Mouse (Mus musculus) thymus, adult 18-20 months (tissue): Measurements from ENCODE around the gene Slc51b.
A peak's percentile ranks its signal among the peaks of the same experiment; 100 is the strongest.

Source experiments
- DNase-seq, 2 experiments: peaks; one replicate each; pipeline ENCODE4 v3.0.0; 2022; ENCODE audit warnings: mixed read lengths in 2 of 2

Gene Slc51b

DNA sequence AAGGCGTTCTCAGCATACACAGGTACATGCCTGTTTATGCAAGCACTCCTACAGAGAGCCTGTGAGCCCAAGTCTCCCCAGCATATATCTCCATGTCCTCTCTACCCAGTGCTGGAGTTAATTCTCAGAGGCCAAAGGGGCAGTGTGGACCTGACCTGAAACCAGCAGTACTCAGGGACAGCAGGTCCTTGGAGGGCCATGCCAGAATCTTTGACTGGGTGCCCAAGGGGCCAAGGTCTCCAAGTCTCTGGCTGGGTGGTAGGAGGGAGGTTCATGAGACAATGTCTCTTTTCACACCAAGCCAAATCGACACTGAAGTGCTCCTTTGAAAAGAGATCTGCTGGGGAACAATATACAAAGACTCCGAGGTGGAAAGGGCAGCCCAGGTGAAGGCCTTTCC lies 14.9 kb downstream of the Slc51b start:
- DNase-seq, result no peak

DNA sequence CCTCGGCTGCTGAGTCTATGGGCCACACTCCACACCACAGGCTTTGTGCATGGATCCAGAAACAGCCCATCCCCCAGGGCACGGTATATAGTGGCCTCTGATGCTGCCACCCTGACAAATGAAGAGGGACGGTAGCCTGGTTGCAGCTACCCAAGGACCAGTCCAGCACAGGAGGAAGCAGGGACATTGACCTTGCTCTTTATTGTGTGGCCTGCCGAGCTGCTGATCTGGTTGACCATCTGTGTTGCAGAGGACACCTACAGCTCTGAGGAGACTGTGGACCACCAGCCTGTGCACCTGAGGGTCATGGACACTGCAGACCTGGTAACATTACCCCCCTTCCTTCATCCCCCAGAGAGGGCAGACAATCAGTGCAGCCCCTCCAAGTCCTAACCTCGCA lies 15.4 kb downstream of the Slc51b start:
- no peak for DNase-seq

- no peak for DNase-seq
Observed at GRCm38 (mm10) chr9:65405184-65405449, 17.6 kb downstream of the Slc51b start.

- no peak for DNase-seq
Observed at GRCm38 (mm10) chr9:65404331-65405183, 18.2 kb downstream of the Slc51b start.

DNA sequence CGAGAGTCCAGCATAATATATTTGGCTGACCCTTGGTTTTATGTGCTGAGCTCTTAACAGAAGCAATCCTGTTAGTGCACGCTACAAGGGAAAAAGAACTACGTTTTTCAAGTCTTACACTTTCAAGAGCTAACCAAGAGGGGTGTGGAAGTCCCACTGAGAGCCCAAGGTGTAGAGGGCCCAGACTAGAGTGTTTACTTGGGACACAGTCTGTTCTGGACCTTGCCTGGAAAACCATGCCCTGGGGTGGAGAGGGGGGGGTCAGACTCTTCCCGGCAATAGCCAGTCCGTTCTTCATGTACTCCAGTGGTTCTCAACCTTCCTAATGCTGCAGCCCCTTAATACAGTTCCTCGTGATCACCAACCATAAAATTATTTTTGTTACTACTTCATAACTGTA lies 22.8 kb downstream of the Slc51b start:
- DNase-seq, result no peak

- DNase-seq, result peak; percentile 35
Observed at GRCm38 (mm10) chr9:65398279-65398678, 24.5 kb downstream of the Slc51b start, which contains the start of gene Rasl12. Gene Rasl12 (plus strand): TSS chr9:65398506.

DNA sequence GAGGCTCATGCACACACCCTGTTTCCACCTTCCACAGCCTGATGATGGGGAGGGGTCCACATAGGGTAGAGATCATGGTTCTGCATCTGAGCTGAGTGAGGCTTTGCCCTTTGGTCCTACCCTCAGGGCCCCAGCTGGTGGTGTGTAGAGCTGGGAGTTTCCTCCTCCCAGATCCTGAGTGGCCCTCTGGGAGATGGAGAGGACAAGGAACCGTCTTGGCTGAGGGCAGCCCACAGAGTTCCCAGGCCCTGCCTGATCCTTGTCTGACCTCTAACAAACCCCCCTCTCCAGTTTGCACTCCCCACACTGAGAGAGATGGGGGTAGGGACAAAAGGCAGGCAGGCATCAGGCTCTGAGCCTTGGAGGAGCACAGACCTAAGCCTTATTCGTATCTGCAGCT lies 28.4 kb downstream of the Slc51b start:
- DNase-seq, result no peak

GRCm38 (mm10) chr9:65393606-65394005 lies 29.1 kb downstream of the Slc51b start:
- DNase-seq, result no peak

GRCm38 (mm10) chr9:65392638-65393364 lies 30.0 kb downstream of the Slc51b start:
- no peak for DNase-seq

DNA sequence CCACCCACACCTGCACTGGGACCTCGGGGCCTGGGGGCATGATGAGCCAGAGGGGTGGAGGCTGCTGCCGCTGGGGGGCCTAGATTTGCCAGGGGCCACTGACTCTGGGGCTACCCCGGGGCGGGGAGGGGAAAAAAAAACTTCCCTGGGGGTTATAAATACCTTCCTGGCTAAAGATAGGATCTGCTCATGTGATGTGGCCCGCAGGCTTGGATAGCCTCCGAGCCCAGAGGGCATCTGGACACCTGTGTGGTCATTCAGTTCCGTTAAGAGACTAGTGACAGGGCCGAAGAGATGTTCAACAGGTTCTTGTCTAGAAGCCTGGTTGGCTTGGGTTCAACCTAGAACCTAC lies 31.2 kb downstream of the Slc51b start, which contains the start of gene Kbtbd13:
Gene Kbtbd13 (minus strand): TSS at position 40 of the 352 bp plus-strand sequence.
- DNase-seq, result no peak

DNA sequence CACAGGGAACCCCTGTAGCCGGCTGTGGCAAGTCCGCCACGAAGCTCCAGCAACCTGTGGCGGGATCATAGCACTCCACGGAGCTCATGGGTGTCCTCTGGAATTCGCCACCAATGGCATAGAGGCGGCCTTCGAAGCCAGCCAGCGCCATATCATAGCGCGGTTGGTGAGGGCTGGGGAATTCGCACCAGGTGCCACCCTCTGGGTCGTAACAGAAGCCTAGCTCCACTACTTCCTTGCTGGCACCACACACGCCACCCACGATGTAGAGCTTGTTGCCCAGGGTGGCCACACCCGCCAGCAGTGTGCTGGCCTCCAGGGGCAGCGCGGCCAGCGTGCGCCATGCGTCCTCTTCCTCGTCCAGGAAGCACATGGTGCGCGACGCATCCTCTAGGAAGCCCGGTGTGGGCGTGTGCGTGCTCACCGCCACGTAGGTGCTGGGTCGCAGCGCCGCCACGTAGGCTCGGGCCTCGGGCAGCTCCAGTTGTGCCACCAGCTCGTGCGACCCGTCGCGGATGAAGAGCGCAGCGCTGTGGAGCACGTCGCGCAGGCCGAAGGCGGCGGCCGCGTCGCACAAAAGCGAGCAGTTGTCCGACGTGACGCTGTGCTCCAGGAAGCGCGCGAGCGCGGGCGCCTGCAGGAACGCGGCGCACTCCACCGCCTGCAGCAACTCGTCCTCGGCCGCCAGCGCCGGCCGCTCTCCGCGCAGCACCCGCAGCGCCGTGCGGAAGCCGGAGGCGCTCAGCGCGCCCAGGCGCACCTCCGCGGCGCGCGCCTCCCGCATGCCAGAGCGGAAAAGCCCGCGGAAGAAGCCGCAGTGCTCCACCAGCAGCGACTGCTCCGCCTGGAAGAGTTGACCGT lies 31.8 kb downstream of the Slc51b start:
- no peak for DNase-seq

- no peak for DNase-seq
Observed at GRCm38 (mm10) chr9:65386373-65387140, 36.2 kb downstream of the Slc51b start.

DNA sequence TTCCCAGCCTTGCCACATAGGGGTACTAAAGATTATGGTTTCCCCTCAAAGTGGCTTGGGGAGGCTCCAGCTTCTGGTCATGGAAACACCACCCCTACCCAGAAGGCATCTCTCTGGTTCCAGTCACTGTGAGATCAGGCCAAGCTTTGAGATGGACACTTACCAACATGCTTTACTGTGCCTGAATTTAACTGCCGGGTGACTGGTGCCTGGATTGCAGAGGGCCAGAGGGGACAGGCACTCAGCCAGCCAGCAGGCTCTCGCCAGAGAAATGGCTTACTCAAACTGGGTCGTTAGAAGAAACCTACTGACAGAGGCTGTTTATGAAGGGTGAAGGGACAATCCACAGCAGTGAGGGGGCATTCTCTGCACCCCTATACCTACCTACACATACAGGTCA lies 38.5 kb downstream of the Slc51b start:
- DNase-seq, result no peak

GRCm38 (mm10) chr9:65382751-65383097 lies 40.0 kb downstream of the Slc51b start:
- no peak for DNase-seq

DNA sequence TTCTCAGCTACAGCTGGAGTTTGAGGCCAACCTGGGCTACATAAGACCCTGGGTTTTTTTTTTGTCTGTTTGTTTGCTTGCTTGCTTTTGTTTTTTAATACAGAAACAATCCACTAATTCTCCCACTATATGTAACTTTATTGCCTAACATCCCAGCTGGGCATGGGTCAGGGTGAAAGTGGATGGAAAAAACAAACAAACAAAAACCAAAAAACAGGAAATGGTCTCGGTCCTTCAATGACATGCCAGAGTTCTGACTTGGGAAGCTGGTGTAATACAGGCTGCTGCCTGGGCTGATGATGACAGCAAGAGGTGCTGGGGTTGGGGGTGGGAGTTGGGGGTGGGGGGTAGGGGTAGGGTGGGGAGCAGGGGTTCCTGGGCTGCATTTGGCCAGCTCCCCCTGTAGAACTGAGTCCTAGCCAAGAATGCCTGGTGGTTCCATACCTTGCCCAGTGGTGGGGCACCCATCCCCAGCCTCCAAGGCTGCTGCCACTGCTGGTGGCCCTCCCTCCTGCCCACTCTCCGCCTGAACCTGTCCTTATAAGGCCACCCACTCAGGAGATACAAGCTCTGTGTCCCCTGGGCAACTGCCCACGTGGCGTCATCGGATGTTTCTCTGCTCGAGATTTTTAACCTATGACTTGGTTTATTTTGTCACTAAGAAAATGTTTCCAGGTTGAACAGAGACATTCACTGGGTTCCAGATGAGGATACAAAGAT lies 40.6 kb downstream of the Slc51b start:
- no peak for DNase-seq

DNA sequence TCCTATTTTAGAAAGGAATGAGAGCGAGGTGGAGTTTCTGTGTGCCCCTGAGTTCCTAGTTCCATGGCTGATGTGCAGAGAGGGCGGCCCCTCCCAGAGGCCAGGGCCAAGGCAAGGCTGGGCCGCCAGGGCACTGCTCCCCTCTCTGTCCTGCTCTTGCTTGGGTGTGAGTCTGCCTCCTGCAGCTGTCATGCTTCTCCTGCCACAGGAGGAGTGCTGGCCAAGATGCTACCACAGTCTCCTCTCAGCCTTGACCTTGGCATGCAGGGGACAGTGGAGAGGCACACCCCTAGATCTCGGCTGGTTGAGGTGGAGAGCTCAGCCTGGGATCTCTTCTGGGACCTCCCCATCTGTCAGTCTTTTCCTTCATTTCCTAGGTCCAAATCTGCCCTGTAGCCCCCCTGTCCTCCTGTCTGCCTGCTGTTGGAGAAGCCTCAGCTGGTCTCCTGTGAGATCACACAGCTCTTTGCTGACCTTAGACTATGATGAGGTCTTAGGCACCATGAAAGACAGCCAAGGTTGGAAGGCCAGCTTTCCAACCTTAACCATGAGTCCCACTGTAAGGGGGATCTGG lies 41.7 kb downstream of the Slc51b start:
- DNase-seq, result no peak

DNA sequence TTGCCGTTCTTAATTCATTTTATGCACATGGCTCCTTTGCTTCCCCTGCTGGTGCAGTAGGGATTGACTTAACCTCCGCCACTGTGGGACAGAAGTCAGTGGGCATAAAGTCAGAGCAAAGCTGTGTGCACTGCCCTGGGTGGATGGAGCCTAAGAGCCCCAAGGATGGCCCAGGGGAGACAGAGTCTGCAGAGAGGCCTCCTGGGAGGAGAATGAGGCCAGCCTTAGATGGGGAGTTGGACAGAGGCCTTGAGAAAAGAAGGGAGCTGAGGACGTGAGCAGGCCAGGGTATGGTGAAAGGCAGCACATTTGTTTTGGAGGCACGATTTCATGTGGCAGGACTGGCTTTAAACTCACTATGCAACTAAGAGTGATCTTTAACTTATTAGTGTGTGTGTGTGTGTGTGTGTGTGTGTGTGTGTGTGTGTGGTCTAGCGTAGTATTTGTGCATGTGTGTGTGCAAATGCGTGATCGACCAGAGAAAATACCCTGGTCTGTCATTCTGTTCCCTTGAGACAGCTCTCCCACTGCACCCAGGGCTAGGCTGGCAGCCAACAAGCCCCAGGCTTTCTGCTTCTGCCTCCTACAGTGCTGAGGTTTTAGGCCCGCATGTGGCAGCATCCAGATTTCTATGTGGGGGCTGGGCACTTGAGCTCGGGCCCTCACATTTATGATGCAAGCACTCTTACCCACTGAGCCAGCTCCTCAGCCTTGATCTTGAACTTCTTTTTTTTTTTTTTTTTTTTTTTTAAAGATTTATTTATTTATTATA lies 47.4 kb downstream of the Slc51b start:
- DNase-seq, result no peak

DNA sequence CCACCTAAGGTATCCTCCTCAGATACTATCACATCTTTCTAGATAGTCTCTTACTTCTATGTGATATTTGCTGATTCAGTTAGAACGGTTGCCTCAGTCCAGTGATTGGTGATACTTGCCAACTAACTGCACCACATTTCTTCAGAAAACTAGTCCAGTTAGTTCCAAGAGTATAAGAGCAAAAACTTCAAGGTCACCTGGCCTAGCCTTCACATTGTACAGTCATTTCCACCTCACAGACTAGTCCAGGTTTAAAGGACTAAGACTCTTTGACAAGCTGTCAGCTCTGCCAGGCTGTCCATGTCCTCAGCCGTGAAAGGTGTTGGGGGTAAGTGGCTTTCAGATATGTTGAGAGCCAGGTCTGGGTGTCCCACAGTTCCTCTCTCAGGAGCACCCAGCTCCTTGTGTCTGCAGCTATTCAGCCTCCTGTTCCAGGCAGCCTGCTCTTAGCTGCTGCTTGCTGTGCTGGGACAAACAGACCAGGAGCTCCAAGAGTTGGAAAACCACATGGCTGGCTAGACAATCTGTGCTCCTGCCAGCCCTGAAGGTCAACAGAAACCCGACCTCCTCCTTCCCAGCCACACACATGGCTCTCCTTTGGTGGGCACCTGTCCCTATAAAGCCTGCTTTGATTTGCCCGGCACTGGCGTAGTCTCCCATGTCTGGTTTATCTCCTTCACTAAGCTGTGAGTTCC lies 48.1 kb downstream of the Slc51b start:
- DNase-seq, result no peak

DNA sequence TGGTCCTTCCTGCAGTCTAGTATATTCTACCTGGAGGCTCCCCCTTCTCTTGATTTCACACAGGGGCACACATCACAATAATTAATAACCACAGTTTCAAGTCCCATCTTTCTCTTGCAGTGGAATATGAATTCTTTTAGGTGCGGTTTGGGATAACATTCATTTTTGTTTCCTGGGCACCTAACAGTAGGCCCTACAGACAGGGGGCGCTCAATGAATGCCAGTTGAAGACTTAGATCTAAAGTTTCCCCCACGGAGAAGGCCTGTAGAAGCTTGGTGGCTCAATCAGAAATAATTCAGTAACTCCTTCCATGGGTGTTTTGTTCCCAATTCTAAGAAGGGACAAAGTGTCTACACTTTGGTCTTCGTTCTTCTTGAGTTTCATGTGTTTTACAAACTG lies 50.3 kb downstream of the Slc51b start:
- DNase-seq, result no peak

GRCm38 (mm10) chr9:65371756-65372155 lies 51.0 kb downstream of the Slc51b start:
- no peak for DNase-seq
